Mouse (Mus musculus): Measurements from ENCODE around the gene Nceh1. TPM values are rescaled to one million over a fixed set of nuclear protein-coding genes. Genes with fewer than 3 reads are reported as not detected.

The Nceh1 gene
- polyA plus RNA-seq, 1 experiment from 2014 or later, result 3.3 TPM

DNA sequence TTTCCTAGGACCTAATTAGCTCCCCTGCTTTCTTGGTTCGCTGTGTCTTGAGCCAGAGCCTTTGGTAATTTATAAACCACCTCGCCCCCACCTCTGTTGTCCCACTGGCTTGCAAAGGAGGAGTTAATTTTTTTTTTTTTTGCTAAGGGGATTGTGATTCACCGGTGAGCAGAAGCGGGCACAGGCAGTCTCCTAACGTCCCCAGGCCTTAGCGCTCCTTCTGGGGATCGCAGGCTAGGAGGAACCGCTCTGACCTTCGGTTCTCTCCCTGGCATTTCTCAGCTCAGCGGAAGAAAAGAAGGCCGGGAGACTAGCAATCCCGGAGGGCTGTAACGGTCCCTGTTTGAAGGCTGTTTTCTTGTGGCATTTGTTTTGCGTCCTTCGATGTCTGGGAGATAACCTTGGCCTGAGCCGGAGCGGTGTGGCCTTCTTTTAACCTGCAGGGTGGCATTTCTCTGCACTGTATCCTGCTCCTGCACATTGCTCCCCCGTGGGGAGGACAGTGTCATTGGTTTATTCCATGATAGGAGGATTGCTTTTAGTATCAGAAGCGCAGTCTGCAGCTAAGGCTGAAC, 923 bp downstream of the Nceh1 start:
- no peak overlapping the region for H3K27ac ChIP-seq (ENCODE audit: low read depth, low read length)
- H3K27me3 ChIP-seq (ENCODE audit: control insufficient read depth, insufficient read depth, low read length), result no peaks in the 10 kb centered on the region
- H3K4me3 ChIP-seq (ENCODE audit: low read depth, low read length), result peak overlapping the region; percentile 53
- 12% methylated on average over 19 of the region's 19 CpGs for WGBS
- H3K36me3 ChIP-seq (ENCODE audit: control insufficient read depth, insufficient read depth, low read length), result no peaks in the 10 kb centered on the region
- H3K9ac ChIP-seq (ENCODE audit: low read length), result peak overlapping the region; percentile 60
- no peaks in the 10 kb centered on the region for H3K9me3 ChIP-seq (ENCODE audit: control insufficient read depth, low read length)
- no peak for ATAC-seq (replicated peaks; ENCODE audit: low FRiP score)
- H3K4me1 ChIP-seq (replicated peaks; ENCODE audit: control insufficient read depth, insufficient read depth, low read length), result no peaks in the 10 kb centered on the region
- H3K4me2 ChIP-seq (ENCODE audit: low read depth, low read length, severe bottlenecking), result peak overlapping the region; percentile 90
- peak; percentile 49 for DNase-seq (ENCODE audit: low spot score)

DNA sequence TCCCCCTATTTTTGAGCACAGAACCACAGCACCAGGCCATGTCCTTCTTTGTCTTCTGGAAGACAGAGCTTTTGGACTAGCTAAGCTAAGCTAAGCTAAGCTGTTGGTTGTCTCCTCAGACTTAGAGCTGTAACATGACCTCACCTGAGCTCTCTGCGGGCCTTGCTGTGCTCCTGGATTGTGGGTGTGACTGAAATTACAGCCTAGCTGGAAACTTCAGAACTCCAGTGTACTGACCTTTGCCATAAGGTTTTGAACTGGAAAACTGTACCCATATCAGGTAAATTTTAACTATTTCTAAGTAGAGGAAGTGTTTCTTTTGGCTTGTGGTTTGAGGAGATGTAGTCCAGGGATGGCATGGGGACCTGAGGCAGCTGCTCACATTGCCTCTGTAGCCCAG, 5.6 kb downstream of the Nceh1 start:
- Histone ChIP-seq H3K9me3 (ENCODE audit: control insufficient read depth, low read length) (no peaks in the 10 kb centered on the region), H3K27me3 (ENCODE audit: control insufficient read depth, insufficient read depth, low read length) (no peaks in the 10 kb centered on the region), H3K4me2 (ENCODE audit: low read depth, low read length, severe bottlenecking) (no peak overlapping the region), H3K9ac (ENCODE audit: low read length) (no peak overlapping the region), H3K36me3 (ENCODE audit: control insufficient read depth, insufficient read depth, low read length) (no peaks in the 10 kb centered on the region), H3K4me3 (ENCODE audit: low read depth, low read length) (no peak overlapping the region), H3K4me1 (replicated peaks; ENCODE audit: control insufficient read depth, insufficient read depth, low read length) (no peaks in the 10 kb centered on the region), H3K27ac (ENCODE audit: low read depth, low read length) (no peak overlapping the region)
- 72% methylated on average over 1 of the region's 1 CpGs for WGBS
- no peak for ATAC-seq (replicated peaks; ENCODE audit: low FRiP score)
- peak; percentile 7 for DNase-seq (ENCODE audit: low spot score)

DNA sequence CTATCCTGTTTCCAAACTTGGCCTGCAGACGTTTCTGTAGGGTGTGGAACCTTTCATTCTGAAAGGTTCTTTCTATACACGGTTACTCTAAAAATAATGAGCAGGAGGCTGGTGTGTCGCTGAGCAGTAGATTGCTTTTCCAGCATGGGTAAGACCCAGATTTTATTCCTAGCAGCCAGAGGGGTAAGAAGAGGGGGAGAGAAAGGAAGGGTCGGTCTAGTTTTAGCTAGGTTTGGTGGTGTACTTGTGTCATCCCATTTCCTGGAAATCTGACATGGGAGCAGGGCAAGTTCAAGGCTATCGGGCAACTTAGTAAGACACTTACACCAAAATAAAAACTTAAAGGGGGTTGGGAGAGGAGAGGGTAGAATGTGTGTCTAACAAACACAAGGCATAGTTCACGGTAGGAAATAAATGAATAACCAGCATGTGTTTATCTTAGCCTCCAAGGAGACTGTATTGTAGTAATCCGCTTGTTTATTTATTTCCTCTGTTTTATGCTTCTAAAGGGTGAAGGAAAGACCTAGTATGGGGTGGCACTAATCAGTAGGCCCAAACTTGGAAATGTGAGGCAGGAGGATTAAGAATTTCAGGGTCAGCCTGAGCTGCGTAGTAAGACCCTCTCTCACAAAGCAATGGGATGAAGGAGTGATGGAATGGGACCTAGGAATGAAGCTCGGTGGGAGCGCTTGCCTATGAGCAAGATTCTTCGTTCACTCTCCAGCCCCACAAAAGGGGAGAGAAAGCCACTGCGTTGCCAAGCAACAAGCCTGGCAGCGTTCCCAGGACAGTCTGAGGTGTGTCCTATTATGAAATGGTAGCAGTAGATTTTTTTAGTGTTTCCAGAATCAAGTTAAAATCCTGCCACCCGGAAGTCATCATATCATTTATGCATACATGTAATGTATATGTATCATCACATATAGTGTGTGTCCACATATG, 6.8 kb downstream of the Nceh1 start:
- Histone ChIP-seq H3K27ac (ENCODE audit: low read depth, low read length) (no peak overlapping the region), H3K9ac (ENCODE audit: low read length) (no peak overlapping the region), H3K4me3 (ENCODE audit: low read depth, low read length) (no peak overlapping the region), H3K27me3 (ENCODE audit: control insufficient read depth, insufficient read depth, low read length) (no peaks in the 10 kb centered on the region), H3K4me1 (replicated peaks; ENCODE audit: control insufficient read depth, insufficient read depth, low read length) (no peaks in the 10 kb centered on the region), H3K4me2 (ENCODE audit: low read depth, low read length, severe bottlenecking) (no peak overlapping the region), H3K9me3 (ENCODE audit: control insufficient read depth, low read length) (no peaks in the 10 kb centered on the region), H3K36me3 (ENCODE audit: control insufficient read depth, insufficient read depth, low read length) (no peaks in the 10 kb centered on the region)
- peak; percentile 65; the same call in 1 of the 2 replicates for ATAC-seq (replicated peaks; ENCODE audit: low FRiP score)
- 76% methylated on average over 14 of the region's 14 CpGs for WGBS
- DNase-seq (ENCODE audit: low spot score), result peak; percentile 60

DNA sequence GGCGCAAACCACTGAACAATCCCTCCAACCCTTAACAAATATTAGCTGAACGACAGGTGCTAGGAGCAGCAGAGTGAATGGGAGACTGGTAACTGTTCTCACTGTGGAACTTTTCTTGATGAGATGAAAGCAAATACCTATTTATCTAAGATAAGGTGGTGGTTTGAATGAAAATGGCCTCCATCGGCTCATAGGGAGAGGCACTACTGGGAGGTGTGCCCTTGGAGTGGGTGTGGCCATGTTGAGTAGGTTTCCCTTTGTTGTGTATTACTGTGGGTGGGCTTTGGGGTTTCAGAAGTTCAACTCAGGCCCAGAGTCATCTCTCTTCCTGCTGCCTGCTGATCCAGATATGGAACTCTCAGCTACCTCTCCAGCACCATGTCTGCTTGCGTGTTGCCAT, 8.1 kb downstream of the Nceh1 start:
- H3K27ac ChIP-seq (ENCODE audit: low read depth, low read length), result no peak overlapping the region
- H3K9ac ChIP-seq (ENCODE audit: low read length), result no peak overlapping the region
- H3K27me3 ChIP-seq (ENCODE audit: control insufficient read depth, insufficient read depth, low read length), result no peaks in the 10 kb centered on the region
- 91% methylated on average over 4 of the region's 4 CpGs for WGBS
- H3K4me2 ChIP-seq (ENCODE audit: low read depth, low read length, severe bottlenecking), result no peak overlapping the region
- ATAC-seq (replicated peaks; ENCODE audit: low FRiP score) (no peak), DNase-seq (ENCODE audit: low spot score) (no peak)
- H3K4me3 ChIP-seq (ENCODE audit: low read depth, low read length), result no peak overlapping the region
- no peaks in the 10 kb centered on the region for H3K36me3 ChIP-seq (ENCODE audit: control insufficient read depth, insufficient read depth, low read length)
- H3K9me3 ChIP-seq (ENCODE audit: control insufficient read depth, low read length), result no peaks in the 10 kb centered on the region
- no peaks in the 10 kb centered on the region for H3K4me1 ChIP-seq (replicated peaks; ENCODE audit: control insufficient read depth, insufficient read depth, low read length)

DNA sequence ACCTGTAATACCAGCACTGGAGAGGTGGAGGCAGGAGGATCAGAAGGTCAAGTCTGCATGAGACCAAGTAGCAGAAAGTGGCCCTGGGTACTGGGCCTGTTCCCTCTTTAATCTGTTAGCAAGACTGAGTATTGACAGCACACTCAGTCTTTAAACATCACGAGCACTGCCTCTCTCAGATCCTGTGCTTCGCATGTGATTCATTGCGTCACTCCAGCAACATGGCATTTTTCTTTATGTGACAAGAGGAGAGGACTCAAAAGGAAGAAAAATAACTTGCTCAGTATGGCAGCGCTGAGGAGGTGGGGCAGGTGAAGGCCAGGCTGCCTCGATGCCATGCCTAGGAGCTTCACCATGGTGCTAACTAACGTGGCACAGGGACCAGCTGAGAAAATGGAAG, 9.1 kb downstream of the Nceh1 start:
- DNase-seq (ENCODE audit: low spot score) (no peak), ATAC-seq (replicated peaks; ENCODE audit: low FRiP score) (no peak)
- Histone ChIP-seq H3K4me3 (ENCODE audit: low read depth, low read length) (no peak overlapping the region), H3K9ac (ENCODE audit: low read length) (no peak overlapping the region), H3K27me3 (ENCODE audit: control insufficient read depth, insufficient read depth, low read length) (no peaks in the 10 kb centered on the region), H3K36me3 (ENCODE audit: control insufficient read depth, insufficient read depth, low read length) (no peaks in the 10 kb centered on the region), H3K4me2 (ENCODE audit: low read depth, low read length, severe bottlenecking) (no peak overlapping the region), H3K27ac (ENCODE audit: low read depth, low read length) (no peak overlapping the region), H3K9me3 (ENCODE audit: control insufficient read depth, low read length) (no peaks in the 10 kb centered on the region), H3K4me1 (replicated peaks; ENCODE audit: control insufficient read depth, insufficient read depth, low read length) (no peaks in the 10 kb centered on the region)
- WGBS, result 89% methylated on average over 6 of the region's 6 CpGs

DNA sequence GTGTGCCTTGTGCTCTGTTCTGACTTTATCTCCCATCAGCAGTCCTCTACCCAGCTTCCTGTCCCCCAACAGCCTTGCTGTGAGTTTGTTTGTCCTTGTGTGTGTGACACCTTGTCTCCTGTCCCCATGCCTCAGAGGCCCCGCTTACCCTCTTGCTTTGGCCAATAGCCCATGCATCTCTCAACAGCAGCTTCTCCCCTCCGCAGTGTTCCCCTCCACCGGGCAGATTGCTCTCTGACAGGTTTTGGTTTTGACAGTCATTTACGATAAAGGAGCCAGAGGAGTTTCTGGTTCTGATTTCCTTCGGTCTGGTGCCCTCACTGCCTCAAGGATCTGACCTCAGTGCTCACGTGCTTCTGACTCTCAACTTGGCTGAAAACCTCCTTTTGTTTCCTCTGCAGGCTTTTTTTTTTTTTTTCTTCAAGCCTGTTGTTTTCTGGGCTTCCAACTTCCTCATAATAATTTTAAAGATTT, 11.1 kb downstream of the Nceh1 start:
- Histone ChIP-seq H3K4me2 (ENCODE audit: low read depth, low read length, severe bottlenecking) (no peak overlapping the region), H3K9me3 (ENCODE audit: control insufficient read depth, low read length) (no peaks in the 10 kb centered on the region), H3K36me3 (ENCODE audit: control insufficient read depth, insufficient read depth, low read length) (no peaks in the 10 kb centered on the region), H3K27ac (ENCODE audit: low read depth, low read length) (no peak overlapping the region), H3K9ac (ENCODE audit: low read length) (no peak overlapping the region), H3K4me3 (ENCODE audit: low read depth, low read length) (no peak overlapping the region), H3K27me3 (ENCODE audit: control insufficient read depth, insufficient read depth, low read length) (no peaks in the 10 kb centered on the region), H3K4me1 (replicated peaks; ENCODE audit: control insufficient read depth, insufficient read depth, low read length) (no peaks in the 10 kb centered on the region)
- DNase-seq (ENCODE audit: low spot score) (no peak), ATAC-seq (replicated peaks; ENCODE audit: low FRiP score) (no peak)
- WGBS, result 72% methylated on average over 6 of the region's 6 CpGs

DNA sequence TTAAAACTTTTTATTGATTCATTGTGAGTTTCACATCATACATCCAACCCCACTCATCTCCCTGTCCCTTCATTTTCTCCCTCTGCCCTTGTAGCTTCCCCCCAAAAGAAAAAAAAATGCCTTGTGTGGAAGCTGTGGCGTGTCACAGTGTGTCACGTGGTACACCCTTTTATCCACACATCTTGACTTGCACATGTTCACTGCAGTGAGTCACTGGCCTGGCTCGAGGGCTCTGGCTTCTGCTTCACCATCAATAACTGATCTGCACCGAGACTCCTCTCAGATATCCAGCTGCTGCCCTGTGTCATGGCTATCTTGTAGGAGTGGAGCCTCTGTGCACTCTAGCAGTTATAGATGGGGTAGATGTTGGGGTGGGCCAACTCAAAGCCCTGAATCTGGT, 12.4 kb downstream of the Nceh1 start:
- ATAC-seq (replicated peaks; ENCODE audit: low FRiP score) (no peak), DNase-seq (ENCODE audit: low spot score) (no peak)
- Histone ChIP-seq H3K4me1 (replicated peaks; ENCODE audit: control insufficient read depth, insufficient read depth, low read length) (no peaks in the 10 kb centered on the region), H3K36me3 (ENCODE audit: control insufficient read depth, insufficient read depth, low read length) (no peaks in the 10 kb centered on the region), H3K9ac (ENCODE audit: low read length) (no peak overlapping the region), H3K4me3 (ENCODE audit: low read depth, low read length) (no peak overlapping the region), H3K4me2 (ENCODE audit: low read depth, low read length, severe bottlenecking) (no peak overlapping the region), H3K27me3 (ENCODE audit: control insufficient read depth, insufficient read depth, low read length) (no peaks in the 10 kb centered on the region), H3K9me3 (ENCODE audit: control insufficient read depth, low read length) (no peaks in the 10 kb centered on the region), H3K27ac (ENCODE audit: low read depth, low read length) (no peak overlapping the region)
- WGBS, result 86% methylated on average over 4 of the region's 4 CpGs

DNA sequence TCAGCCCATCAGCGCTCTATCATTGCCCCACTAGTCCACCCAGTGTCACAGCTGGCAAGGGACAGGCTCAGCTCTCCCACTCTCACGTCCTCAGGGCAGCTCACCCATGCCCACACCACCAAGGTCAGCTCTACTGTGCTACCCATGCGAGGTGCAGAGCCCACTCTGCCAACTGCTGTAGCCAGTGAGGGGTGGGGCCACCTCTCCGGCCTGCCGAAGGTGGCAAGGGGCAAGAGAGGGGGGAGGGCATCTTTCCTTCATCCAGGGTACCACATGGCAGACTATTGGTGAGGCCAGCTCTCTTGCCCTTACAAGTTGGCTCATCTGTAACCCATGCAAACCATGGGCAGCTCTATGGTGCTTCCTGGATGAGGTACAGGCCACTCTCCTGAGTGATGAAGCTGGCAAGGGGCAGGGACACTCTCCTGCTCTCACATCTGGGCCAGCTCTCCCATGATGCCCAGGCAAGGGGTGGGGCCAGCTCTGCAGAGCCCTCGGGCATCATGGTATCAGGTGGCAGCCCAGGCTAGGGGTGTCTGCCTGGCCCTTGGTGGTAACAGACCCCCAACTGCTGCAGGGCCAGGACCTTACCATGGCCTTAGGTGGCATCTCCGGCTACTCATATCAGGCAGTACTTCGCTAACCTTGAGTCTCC, 12.9 kb downstream of the Nceh1 start:
- H3K4me3 ChIP-seq (ENCODE audit: low read depth, low read length), result no peak overlapping the region
- H3K9me3 ChIP-seq (ENCODE audit: control insufficient read depth, low read length), result no peaks in the 10 kb centered on the region
- 88% methylated on average over 8 of the region's 8 CpGs for WGBS
- no peak overlapping the region for H3K27ac ChIP-seq (ENCODE audit: low read depth, low read length)
- no peaks in the 10 kb centered on the region for H3K4me1 ChIP-seq (replicated peaks; ENCODE audit: control insufficient read depth, insufficient read depth, low read length)
- H3K4me2 ChIP-seq (ENCODE audit: low read depth, low read length, severe bottlenecking), result no peak overlapping the region
- ATAC-seq (replicated peaks; ENCODE audit: low FRiP score), result no peak
- DNase-seq (ENCODE audit: low spot score), result no peak
- no peaks in the 10 kb centered on the region for H3K36me3 ChIP-seq (ENCODE audit: control insufficient read depth, insufficient read depth, low read length)
- H3K27me3 ChIP-seq (ENCODE audit: control insufficient read depth, insufficient read depth, low read length), result no peaks in the 10 kb centered on the region
- no peak overlapping the region for H3K9ac ChIP-seq (ENCODE audit: low read length)

Measured in forebrain, embryonic 11.5 days (tissue).